Mouse (Mus musculus) heart, adult 2 months (tissue): ENCODE data around the gene Snapin.

ENCODE experiments used
- CTCF ChIP-seq: fragments of 200-600 bp; IDR thresholded peaks from 2 replicates; pipeline ENCODE4 v1.8.1; 2022; ENCODE audit warnings: antibody characterized with exemption, mild to moderate bottlenecking, moderate library complexity
- POLR2A ChIP-seq: fragments of 200-500 bp; IDR thresholded peaks from 2 replicates; pipeline ENCODE4 v1.6.1; 2011; ENCODE audit warnings: mild to moderate bottlenecking, low read depth, low read length, control low read depth; ENCODE audit not compliant: insufficient read depth

DNA sequence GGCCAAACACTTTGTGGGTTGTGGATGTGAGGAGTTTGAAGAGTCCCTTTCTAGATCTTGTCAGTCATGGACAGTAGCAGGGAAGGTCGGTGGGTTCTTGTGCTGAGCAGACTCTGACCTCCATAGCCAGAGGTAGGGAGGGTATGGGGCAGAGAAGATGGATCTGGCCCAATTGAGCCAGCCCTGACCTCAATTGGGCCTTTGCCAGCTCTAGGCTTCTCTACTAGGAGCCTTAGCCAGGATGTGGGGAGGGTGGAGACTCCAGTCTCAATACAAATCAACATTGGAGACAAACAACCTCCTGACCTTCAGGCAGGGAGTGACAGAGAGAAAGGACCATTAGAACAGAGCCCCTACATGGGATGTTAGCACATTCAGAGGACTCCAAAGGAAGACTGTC lies 24.4 kb upstream of the Snapin start:
- TF ChIP-seq CTCF, result no peak
- no peak for TF ChIP-seq POLR2A
